Mouse (Mus musculus): ENCODE results near the gene Nmu.

- TF ChIP-seq POLR2A (IDR thresholded peaks at IDR 0.05; ENCODE audit: insufficient read depth, low read depth, low read length) (no peak), CTCF (IDR thresholded peaks at IDR 0.05; ENCODE audit: insufficient read depth, low read depth, low read length) (no peak)
These were observed 20.1 kb upstream of the Nmu start for GRCm38 (mm10) chr5:76383673-76384072.
